Mouse (Mus musculus) c-Kit-positive CD71-negative TER-119-negative erythroid progenitor cells, embryonic 14.5 days (primary cell): ENCODE data around the gene Adh5.
"Not testable (repeated sequence)": the region's sequence is repeated elsewhere in the genome, so short reads cannot be mapped to it uniquely, and the experiment has no call there.

ENCODE experiments used
- DNase-seq: peaks from one replicate; pipeline ENCODE4 v3.0.0-alpha.2; 2013; ENCODE audit warnings: low read depth

Adh5 gene

GRCm38 (mm10) chr3:138460260-138460659, 17.4 kb downstream of the Adh5 start:
- DNase-seq = no peak

- no peak for DNase-seq
Observed at GRCm38 (mm10) chr3:138461832-138462231, 18.9 kb downstream of the Adh5 start.

- peak; percentile 14 for DNase-seq
Observed at GRCm38 (mm10) chr3:138463137-138463536, 20.2 kb downstream of the Adh5 start.

- DNase-seq = no peak
Observed at GRCm38 (mm10) chr3:138463807-138464206, 20.9 kb downstream of the Adh5 start.

GRCm38 (mm10) chr3:138464573-138465147, 21.8 kb downstream of the Adh5 start:
- peak; percentile 19 for DNase-seq

DNA sequence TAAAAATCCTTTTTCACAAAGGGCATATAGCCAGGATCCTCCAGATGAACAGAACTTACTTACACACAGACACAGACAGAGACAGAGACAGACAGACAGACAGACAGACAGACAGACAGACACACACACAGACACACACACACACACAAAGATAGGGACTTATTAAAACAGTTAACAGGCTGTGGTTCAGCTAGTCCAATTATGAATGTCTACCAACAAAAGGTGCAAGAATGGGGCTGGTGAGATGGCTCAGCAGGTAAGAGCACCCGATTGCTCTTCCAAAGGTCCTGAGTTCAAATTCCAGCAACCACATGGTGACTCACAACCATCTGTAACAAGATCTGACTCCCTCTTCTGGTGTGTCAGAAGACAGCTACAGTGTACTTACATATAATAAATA, 23.8 kb downstream of the Adh5 start:
- not testable (repeated sequence) for DNase-seq

DNA sequence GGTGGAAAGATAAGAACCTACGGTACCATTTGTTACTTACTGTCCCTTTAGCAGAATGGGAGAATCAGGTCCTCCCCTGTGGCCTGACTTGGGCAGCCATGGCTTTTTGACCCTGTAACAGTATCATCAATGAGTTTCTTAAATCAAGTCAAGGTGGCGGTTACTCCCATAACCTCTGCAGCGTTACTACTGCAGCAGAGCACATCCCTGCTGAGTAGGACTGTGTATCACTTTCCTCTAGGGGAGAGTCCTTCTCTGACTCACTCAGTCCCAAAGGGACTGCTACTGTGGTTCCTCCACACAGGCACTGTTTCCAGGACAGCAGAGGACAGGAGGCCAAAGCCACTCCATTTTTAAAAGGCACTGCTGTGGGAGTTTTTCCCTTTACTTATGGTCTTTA, 28.2 kb downstream of the Adh5 start:
- DNase-seq = no peak

GRCm38 (mm10) chr3:138479489-138479888, 36.6 kb downstream of the Adh5 start:
- no peak for DNase-seq

GRCm38 (mm10) chr3:138481526-138482284, 38.8 kb downstream of the Adh5 start:
- DNase-seq = no peak

DNA sequence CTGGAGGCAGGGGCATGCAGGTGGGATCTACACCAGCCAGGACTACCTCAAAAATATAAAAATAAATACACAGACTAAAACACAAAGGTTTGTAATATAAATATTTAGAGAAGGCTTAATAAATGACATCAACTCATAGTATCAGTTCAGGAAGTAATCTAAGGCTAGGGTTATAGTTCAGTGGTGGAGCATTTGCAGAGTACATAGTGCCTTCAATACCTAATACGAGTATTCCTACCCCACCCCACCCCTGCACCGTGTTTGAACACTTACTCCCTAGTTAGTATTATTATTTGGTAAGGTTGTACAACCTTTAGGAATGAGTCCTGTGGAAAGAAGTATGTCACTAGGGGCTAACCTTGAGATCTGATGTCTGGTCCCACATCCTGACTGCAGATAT, 40.3 kb downstream of the Adh5 start:
- no peak for DNase-seq

DNA sequence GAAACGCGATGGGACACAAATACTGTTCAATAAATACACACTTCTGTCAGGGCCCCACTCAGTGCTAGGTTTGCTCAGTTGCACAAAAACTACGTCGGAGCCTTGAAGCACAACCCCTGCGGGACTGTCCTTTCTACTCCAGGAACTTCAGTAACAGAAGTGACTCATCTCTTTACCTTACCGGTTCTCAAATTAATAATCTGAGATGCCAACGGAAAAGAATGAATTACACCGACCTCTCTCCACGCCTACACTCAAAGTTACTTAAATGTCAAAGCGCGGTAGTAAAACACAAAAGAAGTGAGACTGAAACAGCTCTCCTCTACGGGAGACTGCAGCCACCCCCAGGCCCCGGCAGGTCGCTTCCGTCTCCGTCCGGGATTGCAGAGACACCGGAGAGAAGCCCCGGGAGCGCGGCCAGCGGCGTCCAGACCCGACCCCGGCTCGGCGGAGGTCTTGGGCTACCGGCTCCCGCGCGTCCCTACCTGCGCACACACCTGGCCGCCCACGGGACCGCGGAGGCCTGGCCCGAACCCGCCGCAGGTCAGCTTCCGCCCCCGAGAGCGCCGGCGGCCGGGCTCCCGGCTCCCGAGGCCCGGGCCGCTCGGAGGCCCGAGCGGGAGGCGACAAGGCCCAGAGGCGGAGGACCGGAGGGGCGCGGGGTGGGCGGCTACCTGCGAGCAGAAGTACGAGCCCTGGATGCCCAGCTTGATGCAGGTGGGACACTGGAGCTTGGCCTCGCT, 45.9 kb downstream of the Adh5 start:
- no peak for DNase-seq

- DNase-seq = peak; percentile 85
Observed at GRCm38 (mm10) chr3:138489327-138490033, 46.6 kb downstream of the Adh5 start, which contains the start of gene Metap1. Gene Metap1, minus strand, starts transcription at chr3:138489515.

- no peak for DNase-seq
Observed at GRCm38 (mm10) chr3:138490034-138490337, 47.1 kb downstream of the Adh5 start.

DNA sequence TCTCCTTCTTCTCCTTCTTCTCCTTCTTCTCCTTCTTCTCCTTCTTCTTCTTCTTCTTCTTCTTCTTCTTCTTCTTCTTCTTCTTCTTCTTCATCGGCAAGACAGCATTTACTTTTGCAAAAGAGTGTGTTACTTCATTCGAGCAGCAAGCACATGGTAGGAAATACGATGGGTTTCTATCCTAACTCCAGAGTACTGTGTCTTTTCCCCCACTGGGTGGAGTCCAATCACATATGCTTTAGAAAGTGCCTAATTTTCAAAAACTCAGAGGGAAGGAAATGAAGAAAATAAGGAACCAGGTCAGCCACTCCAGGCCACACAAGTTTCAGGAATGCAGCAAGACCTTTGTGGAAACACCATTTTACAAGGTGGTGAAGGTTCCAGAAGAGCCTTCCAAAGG, 50.8 kb downstream of the Adh5 start:
- no peak for DNase-seq

DNA sequence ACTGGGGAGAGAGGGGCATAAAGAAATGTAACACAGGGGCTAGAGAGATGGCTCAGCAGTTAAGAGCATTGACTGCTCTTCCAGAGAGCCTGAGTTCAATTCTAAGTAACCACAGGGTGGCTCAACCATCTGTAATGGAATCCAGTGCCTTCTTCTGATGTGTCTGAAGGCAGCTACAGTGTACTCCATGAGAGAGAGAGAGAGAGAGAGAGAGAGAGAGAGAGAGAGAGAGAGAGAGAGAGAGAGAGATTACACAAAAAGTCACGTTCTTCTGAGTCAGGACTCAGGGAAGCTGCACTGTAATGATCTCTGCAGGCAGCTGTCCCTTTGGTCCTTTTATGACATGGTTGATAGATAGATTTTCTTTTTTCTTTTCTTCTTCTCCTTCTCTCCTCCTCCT, 51.7 kb downstream of the Adh5 start:
- no peak for DNase-seq

DNA sequence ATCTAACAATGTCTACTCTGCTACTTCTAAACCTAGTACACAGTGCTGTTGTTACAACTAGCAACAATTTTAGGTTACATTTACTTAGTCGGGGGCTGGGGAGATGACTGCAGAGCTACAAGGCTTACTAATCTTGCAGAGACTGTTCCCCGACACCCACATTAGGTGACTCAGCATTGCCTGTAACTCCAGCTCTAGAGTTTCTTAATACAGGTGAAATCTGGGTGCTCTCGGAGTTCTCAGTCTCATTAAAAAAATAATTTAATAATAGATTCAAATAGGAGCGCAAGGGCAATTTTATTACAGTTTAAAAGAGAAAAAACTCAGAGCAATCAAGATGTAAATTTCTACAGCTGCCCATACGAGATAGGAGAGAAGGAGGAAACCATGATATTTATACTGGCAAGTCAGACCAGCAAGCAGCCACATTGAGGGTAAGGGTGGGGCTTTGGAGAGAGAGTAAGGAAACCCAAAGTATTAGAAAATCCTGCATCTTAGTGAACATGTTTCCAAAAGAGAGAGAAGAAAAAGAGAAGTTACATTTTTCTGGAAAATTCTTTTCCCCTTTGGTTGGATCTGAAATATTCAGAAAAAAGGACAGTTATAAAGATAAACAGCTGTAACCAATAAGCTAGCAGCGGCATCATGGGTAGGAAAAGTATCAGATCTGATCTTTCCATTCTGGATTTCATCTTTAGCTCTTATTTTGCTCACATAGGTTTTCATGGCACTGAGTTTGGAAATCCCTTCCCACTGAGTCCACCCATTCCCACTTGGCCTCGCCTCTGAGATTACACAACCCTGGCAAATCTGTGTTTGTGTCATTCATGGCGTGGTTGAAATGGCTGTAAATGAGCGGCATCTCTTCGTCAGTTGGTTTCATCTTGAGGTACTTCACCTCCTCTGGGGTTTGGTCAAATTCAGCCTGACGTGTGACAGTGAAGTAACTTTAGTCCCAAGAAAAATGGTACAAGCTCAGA, 52.6 kb downstream of the Adh5 start:
- DNase-seq = no peak

DNA sequence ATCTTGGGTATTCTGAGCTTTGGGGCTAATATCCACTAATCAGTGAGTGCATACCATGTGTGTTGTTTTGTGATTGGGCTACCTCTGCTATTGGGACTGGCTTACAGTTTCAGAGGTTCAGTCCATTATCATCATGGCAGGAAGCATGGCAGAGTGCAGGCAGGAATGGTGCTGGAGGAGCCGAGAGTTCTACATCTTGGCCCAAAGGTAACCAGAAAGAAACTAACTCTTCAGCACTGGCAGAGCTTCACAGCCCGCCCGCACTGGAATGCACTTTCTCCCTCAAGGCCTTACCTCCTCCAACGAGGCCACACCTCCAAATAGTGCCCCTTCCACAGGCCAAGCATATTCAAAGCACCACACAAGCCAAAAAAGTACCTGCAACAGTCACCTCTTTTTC, 55.8 kb downstream of the Adh5 start:
- DNase-seq = no peak

GRCm38 (mm10) chr3:138499854-138500740, 57.2 kb downstream of the Adh5 start:
- no peak for DNase-seq

- no peak for DNase-seq
Observed at GRCm38 (mm10) chr3:138503754-138504153, 60.9 kb downstream of the Adh5 start.
